Mouse (Mus musculus) CH12.LX (cell line): Measurements from ENCODE around the gene Tor3a. TPM values are rescaled to one million over a fixed set of nuclear protein-coding genes. Genes with fewer than 3 reads are reported as not detected.

Experiments
- DNase-seq: peaks from one replicate; pipeline ENCODE4 v3.0.0-alpha.2; 2013; ENCODE audit errors: extremely low read depth
- H3K27ac ChIP-seq: 2 replicates; pipeline ENCODE4 v1.5.1; 2012; ENCODE audit warnings: low read depth, mild to moderate bottlenecking, control low read depth, moderate library complexity; ENCODE audit not compliant: insufficient read depth
- H3K27me3 ChIP-seq: replicated peaks from 2 replicates; pipeline ENCODE3; 2012; ENCODE audit warnings: inconsistent platforms
- H3K36me3 ChIP-seq, 2 experiments: replicated peaks in 1 of 2; 2 replicates each; pipeline versions ENCODE3 to v1.6.1; 2012; ENCODE audit warnings: inconsistent platforms in 1 of 2, low read length in 1 of 2, mild to moderate bottlenecking in 1 of 2, mixed read lengths in 1 of 2, moderate library complexity in 1 of 2; ENCODE audit not compliant: control insufficient read depth in 1 of 2, insufficient read depth in 1 of 2
- H3K4me1 ChIP-seq, 2 experiments: 2 replicates each; pipeline ENCODE4 v1.6.1; 2012; ENCODE audit warnings: inconsistent platforms in 1 of 2, moderate library complexity in 1 of 2; ENCODE audit not compliant: insufficient read depth in 2 of 2, control insufficient read depth in 1 of 2
- H3K4me2 ChIP-seq: 2 replicates; pipeline ENCODE4 v1.6.1; 2012; ENCODE audit warnings: low read depth, mild to moderate bottlenecking, control low read depth; ENCODE audit not compliant: poor library complexity, insufficient read depth, severe bottlenecking
- H3K4me3 ChIP-seq, 3 experiments: fragments of 150-350 bp in 1 of 3; sonication (generic) in 1 of 3; replicated peaks in 1 of 3; 2 replicates each; pipeline versions ENCODE3 to v1.5.1; 2011 to 2012; ENCODE audit warnings: low read depth in 2 of 3, low read length in 2 of 3, mild to moderate bottlenecking in 2 of 3, moderate library complexity in 2 of 3, control low read depth in 1 of 3, improper control_type of control experiment in 1 of 3, inconsistent platforms in 1 of 3, mixed read lengths in 1 of 3; ENCODE audit not compliant: poor library complexity in 1 of 3
- H3K79me2 ChIP-seq: replicated peaks from 2 replicates; pipeline ENCODE4 v1.6.1; 2012; ENCODE audit warnings: mild to moderate bottlenecking, moderate library complexity; ENCODE audit not compliant: control insufficient read depth, poor library complexity, insufficient read depth, severe bottlenecking; ENCODE audit errors: extremely low read depth
- H3K9ac ChIP-seq: 2 replicates; pipeline ENCODE4 v1.6.1; 2012; ENCODE audit warnings: low read depth, mild to moderate bottlenecking, control low read depth, moderate library complexity; ENCODE audit not compliant: insufficient read depth
- H3K9me3 ChIP-seq: replicated peaks from 2 replicates; pipeline ENCODE3; 2012; ENCODE audit warnings: low read length, inconsistent platforms, mixed read lengths
- CHD2 ChIP-seq: IDR thresholded peaks from 2 replicates; pipeline ENCODE4 v1.6.1; 2011; ENCODE audit warnings: low read length, improper control_type of control experiment
- CTCF ChIP-seq, 2 experiments: IDR thresholded peaks in 1 of 2; conservative IDR thresholded peaks in 1 of 2; 2 replicates each; pipeline ENCODE4 v1.5.1; 2011 to 2012; ENCODE audit warnings: low read depth in 2 of 2, low read length in 2 of 2, improper control_type of control experiment in 1 of 2, inconsistent platforms in 1 of 2, mild to moderate bottlenecking in 1 of 2, moderate library complexity in 1 of 2
- EP300 ChIP-seq: IDR thresholded peaks from 2 replicates; pipeline ENCODE4 v1.6.1; 2011; ENCODE audit warnings: low read length, improper control_type of control experiment
- ETS1 ChIP-seq: conservative IDR thresholded peaks from 2 replicates; pipeline ENCODE4 v1.6.1; 2012; ENCODE audit warnings: low read depth, mild to moderate bottlenecking, inconsistent platforms, low read length, improper control_type of control experiment, moderate library complexity
- GABPA ChIP-seq: IDR thresholded peaks from 2 replicates; pipeline ENCODE4 v1.6.1; 2012; ENCODE audit warnings: low read depth, low read length, improper control_type of control experiment, inconsistent platforms; ENCODE audit not compliant: insufficient replicate concordance
- JUND ChIP-seq: conservative IDR thresholded peaks from 2 replicates; pipeline ENCODE4 v1.6.1; 2011; ENCODE audit warnings: low read depth, low read length, improper control_type of control experiment
- MAX ChIP-seq: IDR thresholded peaks from 2 replicates; pipeline ENCODE4 v1.6.1; 2011; ENCODE audit warnings: low read length, improper control_type of control experiment
- MAZ ChIP-seq: IDR thresholded peaks from 2 replicates; pipeline ENCODE4 v1.6.1; 2012; ENCODE audit warnings: low read depth, mild to moderate bottlenecking, inconsistent platforms, low read length, improper control_type of control experiment, moderate library complexity
- MYC ChIP-seq: IDR thresholded peaks from 2 replicates; pipeline ENCODE4 v1.6.1; 2011; ENCODE audit warnings: low read depth, mild to moderate bottlenecking, improper control_type of control experiment, low read length
- NRF1 ChIP-seq: IDR thresholded peaks from 2 replicates; pipeline ENCODE4 v1.6.1; 2014; ENCODE audit warnings: low read depth, mild to moderate bottlenecking, inconsistent platforms, low read length, improper control_type of control experiment, moderate library complexity
- PAX5 ChIP-seq: IDR thresholded peaks from 2 replicates; pipeline ENCODE4 v1.6.1; 2012; ENCODE audit warnings: low read length, inconsistent platforms, mixed read lengths
- POLR2A ChIP-seq: IDR thresholded peaks from 2 replicates; pipeline ENCODE4 v1.6.1; 2011; ENCODE audit warnings: low read depth, mild to moderate bottlenecking, improper control_type of control experiment, low read length
- POLR2AphosphoS2 ChIP-seq: IDR thresholded peaks from 2 replicates; pipeline ENCODE4 v1.6.1; 2011; ENCODE audit warnings: low read depth, low read length, improper control_type of control experiment
- RAD21 ChIP-seq: IDR thresholded peaks from 2 replicates; pipeline ENCODE4 v1.6.1; 2011; ENCODE audit warnings: low read depth, mild to moderate bottlenecking, low read length, improper control_type of control experiment, moderate library complexity
- RCOR1 ChIP-seq: conservative IDR thresholded peaks from 2 replicates; pipeline ENCODE4 v1.6.1; 2012; ENCODE audit warnings: low read depth, mild to moderate bottlenecking, inconsistent platforms, low read length, improper control_type of control experiment
- SMC3 ChIP-seq: IDR thresholded peaks from 2 replicates; pipeline ENCODE4 v1.6.1; 2011; ENCODE audit warnings: low read depth, low read length, improper control_type of control experiment
- TBP ChIP-seq: conservative IDR thresholded peaks from 2 replicates; pipeline ENCODE4 v1.6.1; 2011; ENCODE audit warnings: low read depth, low read length, improper control_type of control experiment
- TCF12 ChIP-seq: IDR thresholded peaks from 2 replicates; pipeline ENCODE4 v1.6.1; 2014; ENCODE audit warnings: low read depth, mild to moderate bottlenecking, inconsistent platforms, low read length, improper control_type of control experiment
- USF1 ChIP-seq: IDR thresholded peaks from 2 replicates; pipeline ENCODE4 v1.6.1; 2014; ENCODE audit warnings: low read depth, mild to moderate bottlenecking, inconsistent platforms, low read length, improper control_type of control experiment
- ZC3H11A ChIP-seq: IDR thresholded peaks from 2 replicates; pipeline ENCODE4 v1.6.1; 2012; ENCODE audit warnings: low read depth, mild to moderate bottlenecking, inconsistent platforms, low read length, improper control_type of control experiment
- ZKSCAN1 ChIP-seq: IDR thresholded peaks from 2 replicates; pipeline ENCODE4 v1.6.1; 2012; ENCODE audit warnings: low read depth, inconsistent platforms, low read length, improper control_type of control experiment, borderline replicate concordance
- ZMIZ1 ChIP-seq: IDR thresholded peaks from 2 replicates; pipeline ENCODE4 v1.6.1; 2012; ENCODE audit warnings: low read depth, mild to moderate bottlenecking, inconsistent platforms, low read length, improper control_type of control experiment
- ZNF384 ChIP-seq: IDR thresholded peaks from 2 replicates; pipeline ENCODE4 v1.6.1; 2012; ENCODE audit warnings: low read depth, low read length, improper control_type of control experiment, inconsistent platforms
- dilution Hi-C: fragments of 300-500 bp; cut with MboI; formaldehyde crosslinking; loops from 2 replicates; pipeline ENCODE4 v1.14.3; 2020; ENCODE audit warnings: low sequenced_read_pairs; ENCODE audit not compliant: extremely low pct_unique_long_range_greater_than_20kb, extremely low pct_ligation_motif_present
- in situ Hi-C: fragments of 300-500 bp; cut with MboI; formaldehyde crosslinking; loops from 3 replicates; pipeline ENCODE4 v1.14.3; 2019; ENCODE audit warnings: low sequenced_read_pairs, low pct_ligation_motif_present, low pct_unique_long_range_greater_than_20kb, mixed read lengths
- polyA plus RNA-seq: library from polyadenylated mRNA; unstranded; fragments of >175 nt; gene quantifications from 2 replicates; pipeline ENCODE4 v1.2.1, GENCODE M21; 2012; ENCODE audit warnings: low read depth; ENCODE audit not compliant: insufficient read length
- total RNA-seq, 2 experiments: library from RNA; depleted of rRNA; stranded (reverse); fragments of 300-350 nt in 1 of 2; fragments of >200 nt in 1 of 2; gene quantifications; 2 replicates each; pipeline ENCODE4 v1.2.3; 2012 to 2014

Tor3a gene
- total and polyA plus RNA-seq, 3 experiments, result 37.6 to 85.7 (median 53.8) TPM

- no peak overlapping the region for H3K9ac ChIP-seq
- TF ChIP-seq ZMIZ1, result no peak
- TF ChIP-seq GABPA, result no peak
- TF ChIP-seq POLR2AphosphoS2, result no peak
- no peak for TF ChIP-seq ZC3H11A
- TF ChIP-seq TBP, result no peak
- TF ChIP-seq RCOR1, result no peak
- TF ChIP-seq CTCF (conservative IDR thresholded peaks at IDR 0.05 in 1 of 2, IDR thresholded peaks at IDR 0.05 in 1 of 2; ENCODE audit: low read depth in 2 of 2, low read length in 2 of 2), result peak in 1 of 2 experiments; percentile 78; a peak in 2 of 4 replicates
- TF ChIP-seq MAX, result no peak
- no peak for TF ChIP-seq EP300
- TF ChIP-seq ETS1, result no peak
- no peak for TF ChIP-seq CHD2
- peak; percentile 66 for TF ChIP-seq SMC3
- peak; percentile 56; the same call in 1 of the 2 replicates for TF ChIP-seq MYC
- no peak for TF ChIP-seq ZNF384
- TF ChIP-seq RAD21, result peak; percentile 77
- TF ChIP-seq MAZ, result 0 out of 2 replicates have a peak, but pooled peaks have one; percentile 53
- TF ChIP-seq TCF12, result no peak
- TF ChIP-seq ZKSCAN1, result no peak
- no peak for TF ChIP-seq NRF1
- no peak for TF ChIP-seq USF1
- H3K27ac ChIP-seq, result no peak overlapping the region
- peak; percentile 57 for DNase-seq
- no peaks in the 10 kb centered on the region for H3K4me1 ChIP-seq
- dilution Hi-C loops (no loop called here), in situ Hi-C loops (loop anchor here (5.0 to 25.0 kb wide), 2 partner anchors 96 to 221 kb away; partner anchors contain the start of gene Axdnd1)
- peaks cover 5% of the 10 kb centered on the region for H3K9me3 ChIP-seq
- H3K4me2 ChIP-seq, result no peak overlapping the region
- H3K27me3 ChIP-seq, result no peaks in the 10 kb centered on the region
- H3K79me2 ChIP-seq, result no peaks in the 10 kb centered on the region
- peaks cover 55 to 86% of the 10 kb centered on the region in 2 experiments for H3K36me3 ChIP-seq
- H3K4me3 ChIP-seq, result no peak overlapping the region
Measured at GRCm38 (mm10) chr1:156633095-156633494, 41.1 kb downstream of the Tor3a start.

GRCm38 (mm10) chr1:156630965-156631364 lies 43.2 kb downstream of the Tor3a start:
- TF ChIP-seq CTCF (conservative IDR thresholded peaks at IDR 0.05 in 1 of 2, IDR thresholded peaks at IDR 0.05 in 1 of 2; ENCODE audit: low read depth in 2 of 2, low read length in 2 of 2) (peak in 1 of 2 experiments; percentile 41; a peak in 2 of 4 replicates), JUND (no peak), TCF12 (no peak), PAX5 (no peak), POLR2A (no peak), MYC (no peak), RAD21 (peak; percentile 20)
- peaks cover 50 to 83% of the 10 kb centered on the region in 2 experiments for H3K36me3 ChIP-seq
- dilution Hi-C loops, result no loop called here
- no peak overlapping the region for H3K9ac ChIP-seq
- no peaks in the 10 kb centered on the region for H3K79me2 ChIP-seq
- DNase-seq, result peak; percentile 28
- in situ Hi-C loops, result loop anchor here (5.0 to 25.0 kb wide), 2 partner anchors 94 to 219 kb away; partner anchors contain the start of gene Axdnd1
- no peak overlapping the region for H3K4me2 ChIP-seq
- no peaks in the 10 kb centered on the region for H3K4me1 ChIP-seq
- no peak overlapping the region for H3K27ac ChIP-seq
- no peaks in the 10 kb centered on the region for H3K27me3 ChIP-seq
- H3K9me3 ChIP-seq, result peaks cover 5% of the 10 kb centered on the region
- H3K4me3 ChIP-seq, result no peak overlapping the region
